Mouse (Mus musculus): ENCODE data around the gene Rassf8.

Gene Rassf8

GRCm38 (mm10) chr6:145746132-145746849, at the start of gene Rassf8:
Gene Rassf8, plus strand, starts transcription at chr6:145746748.
- peak; percentile 85 for DNase-seq (ENCODE audit: low spot score in 2 of 2)

- DNase-seq (ENCODE audit: low spot score in 2 of 2): no peak
These were observed 45.5 kb upstream of the Rassf8 start for GRCm38 (mm10) chr6:145701021-145701540.

GRCm38 (mm10) chr6:145703667-145704066, 42.9 kb upstream of the Rassf8 start:
- DNase-seq (ENCODE audit: low spot score in 2 of 2): no peak

- no peak for DNase-seq (ENCODE audit: low spot score in 2 of 2)
These were observed 36.4 kb upstream of the Rassf8 start for GRCm38 (mm10) chr6:145709956-145710720.

GRCm38 (mm10) chr6:145710797-145711196, 35.8 kb upstream of the Rassf8 start:
- no peak for DNase-seq (ENCODE audit: low spot score in 2 of 2)

- no peak for DNase-seq (ENCODE audit: low spot score in 2 of 2)
These were observed 35.2 kb upstream of the Rassf8 start for GRCm38 (mm10) chr6:145711320-145711719.

- no peak for DNase-seq (ENCODE audit: low spot score in 2 of 2)
These were observed 33.1 kb upstream of the Rassf8 start for GRCm38 (mm10) chr6:145713241-145714114.

GRCm38 (mm10) chr6:145714131-145714530, 32.4 kb upstream of the Rassf8 start:
- DNase-seq (ENCODE audit: low spot score in 2 of 2): no peak

- no peak for DNase-seq (ENCODE audit: low spot score in 2 of 2)
These were observed 24.0 kb upstream of the Rassf8 start for GRCm38 (mm10) chr6:145722596-145722995.

GRCm38 (mm10) chr6:145723131-145723863, 23.3 kb upstream of the Rassf8 start:
- DNase-seq (ENCODE audit: low spot score in 2 of 2): no peak

GRCm38 (mm10) chr6:145725849-145726248, 20.7 kb upstream of the Rassf8 start:
- no peak for DNase-seq (ENCODE audit: low spot score in 2 of 2)

GRCm38 (mm10) chr6:145726986-145727385, 19.6 kb upstream of the Rassf8 start:
- no peak for DNase-seq (ENCODE audit: low spot score in 2 of 2)

- DNase-seq (ENCODE audit: low spot score in 2 of 2): no peak
These were observed 13.7 kb upstream of the Rassf8 start for GRCm38 (mm10) chr6:145732868-145733267.

- no peak for DNase-seq (ENCODE audit: low spot score in 2 of 2)
These were observed 13.3 kb upstream of the Rassf8 start for GRCm38 (mm10) chr6:145733276-145733675.

- DNase-seq (ENCODE audit: low spot score in 2 of 2): no peak
These were observed 12.6 kb upstream of the Rassf8 start for GRCm38 (mm10) chr6:145733911-145734310.

GRCm38 (mm10) chr6:145736099-145736498, 10.4 kb upstream of the Rassf8 start:
- no peak for DNase-seq (ENCODE audit: low spot score in 2 of 2)

GRCm38 (mm10) chr6:145739231-145739630, 7.3 kb upstream of the Rassf8 start:
- no peak for DNase-seq (ENCODE audit: low spot score in 2 of 2)

GRCm38 (mm10) chr6:145740011-145740410, 6.5 kb upstream of the Rassf8 start:
- no peak for DNase-seq (ENCODE audit: low spot score in 2 of 2)

GRCm38 (mm10) chr6:145745291-145745690, 1.3 kb upstream of the Rassf8 start:
- no peak for DNase-seq (ENCODE audit: low spot score in 2 of 2)

GRCm38 (mm10) chr6:145746921-145747670, 548 bp downstream of the Rassf8 start:
- peak in 1 of 2 experiments; percentile 35 for DNase-seq (ENCODE audit: low spot score in 2 of 2)

Data from right cerebral cortex, postnatal 10 days (tissue).